Mouse (Mus musculus) heart, adult 11 months (tissue): ENCODE measurements around the gene Rfk.

ENCODE experiments used
- DNase-seq: peaks from one replicate; pipeline ENCODE4 v3.0.0; 2022

Rfk gene

GRCm38 (mm10) chr19:17385022-17385421, 8.8 kb upstream of the Rfk start:
- DNase-seq = no peak

- DNase-seq = no peak
These were observed 8.4 kb upstream of the Rfk start for GRCm38 (mm10) chr19:17385426-17385825.

- DNase-seq = no peak
These were observed 7.4 kb upstream of the Rfk start for GRCm38 (mm10) chr19:17386424-17386823.

GRCm38 (mm10) chr19:17388404-17388803, 5.4 kb upstream of the Rfk start:
- no peak for DNase-seq

GRCm38 (mm10) chr19:17392866-17393265, 977 bp upstream of the Rfk start:
- peak; percentile 69 for DNase-seq

- DNase-seq = peak; percentile 93
These were observed 3.0 kb downstream of the Rfk start for GRCm38 (mm10) chr19:17396802-17397201.

- peak; percentile 87 for DNase-seq
These were observed 4.1 kb downstream of the Rfk start for GRCm38 (mm10) chr19:17397922-17398321.

- peak; percentile 85 for DNase-seq
These were observed 6.1 kb downstream of the Rfk start for GRCm38 (mm10) chr19:17399965-17400364.

GRCm38 (mm10) chr19:17400571-17400970, 6.7 kb downstream of the Rfk start:
- DNase-seq = peak; percentile 84

- DNase-seq = peak; percentile 70
These were observed 9.3 kb downstream of the Rfk start for GRCm38 (mm10) chr19:17403175-17403574.

- peak; percentile 61 for DNase-seq
These were observed 13.0 kb downstream of the Rfk start for GRCm38 (mm10) chr19:17406823-17407222.

- DNase-seq = peak; percentile 59
These were observed 14.7 kb downstream of the Rfk start for GRCm38 (mm10) chr19:17408591-17408990.

GRCm38 (mm10) chr19:17409351-17409750, 15.5 kb downstream of the Rfk start:
- peak; percentile 25 for DNase-seq

- peak; percentile 50 for DNase-seq
These were observed 16.7 kb downstream of the Rfk start for GRCm38 (mm10) chr19:17410465-17411065.

- peak; percentile 25 for DNase-seq
These were observed 19.1 kb downstream of the Rfk start for GRCm38 (mm10) chr19:17412915-17413459.

- no peak for DNase-seq
These were observed 24.0 kb downstream of the Rfk start for GRCm38 (mm10) chr19:17417855-17418254.

- peak; percentile 70 for DNase-seq
These were observed 29.5 kb downstream of the Rfk start for GRCm38 (mm10) chr19:17423306-17423705.

- peak; percentile 64 for DNase-seq
These were observed 34.1 kb downstream of the Rfk start for GRCm38 (mm10) chr19:17427824-17428560.

- DNase-seq = peak; percentile 14
These were observed 34.7 kb downstream of the Rfk start for GRCm38 (mm10) chr19:17428561-17428914.

- no peak for DNase-seq
These were observed 42.8 kb downstream of the Rfk start for GRCm38 (mm10) chr19:17436651-17437050.

GRCm38 (mm10) chr19:17439476-17440189, 45.8 kb downstream of the Rfk start:
- peak; percentile 15 for DNase-seq

- DNase-seq = peak; percentile 51
These were observed 49.7 kb downstream of the Rfk start for GRCm38 (mm10) chr19:17443581-17443980.
